ENCODE assay signal across 8 mouse cellular contexts in genomic region chr4:134749301-134750030, GRCm38 (mm10). TPM values are rescaled to one million over a fixed set of nuclear protein-coding genes. Genes with fewer than 3 reads are reported as not detected.
DNase-seq lines count a peak whose midpoint lies in the region; ATAC-seq lines count a peak whose summit lies in the region.

No protein-coding gene starts in this region.

- H3K9ac ChIP-seq in liver, embryonic 13.5 days: peak overlapping the region; percentile 12; the same call in 1 of the 2 replicates

- peak; percentile 52 for DNase-seq in cerebellum, adult 9-10 months
- peak; percentile 53 for DNase-seq in A20 (ENCODE audit: low read depth, low spot score)
- DNase-seq in liver, embryonic 13.5 days: peak; percentile 72
- no peak for DNase-seq in right cerebral cortex, postnatal 36 days (ENCODE audit: low spot score in 2 of 2)
- DNase-seq in urinary bladder, postnatal 25 days (ENCODE audit: low spot score): no peak
- no peak for DNase-seq in heart, adult 9 months (ENCODE audit: low spot score in 2 of 2)

- 46% methylated on average over 21 of the region's 21 CpGs for WGBS in liver, embryonic 13.5 days (ENCODE audit: insufficient replicate concordance)

- H3K36me3 ChIP-seq in liver, embryonic 13.5 days: peaks cover 89% of the 10 kb centered on the region

- peak overlapping the region; percentile 51 for H3K27ac ChIP-seq in liver, embryonic 13.5 days

- H3K4me1 ChIP-seq in liver, embryonic 13.5 days (replicated peaks): peaks cover 81% of the 10 kb centered on the region

- H3K9me3 ChIP-seq in liver, embryonic 13.5 days (replicated peaks): no peaks in the 10 kb centered on the region

- H3K4me3 ChIP-seq in liver, embryonic 13.5 days (replicated peaks): no peak overlapping the region

- ATAC-seq in cerebellum, adult (ENCODE audit: insufficient number of reproducible peaks, low FRiP score, low TSS enrichment): no peak
- ATAC-seq in common myeloid progenitor, adult 5-6 weeks (replicated peaks; ENCODE audit: low read depth, poor library complexity, severe bottlenecking): peak; percentile 46
- no peak for ATAC-seq in liver, embryonic 13.5 days (ENCODE audit: low read depth)

- H3K27me3 ChIP-seq in liver, embryonic 13.5 days: no peaks in the 10 kb centered on the region

- H3K4me2 ChIP-seq in liver, embryonic 13.5 days: no peak overlapping the region

RNA-seq across cellular contexts. Expression of gene Ldlrap1, which starts 18.4 kb away (rescaled TPM):
- 8.7 and 9.6 TPM in 2 replicates for total RNA-seq in common myeloid progenitor, adult 5-6 weeks (2017)
- 20.3 and 23.1 TPM in 2 replicates for polyA plus RNA-seq in liver, embryonic 13.5 days (2015; fragmentation: Nextera tagmentation; extraction: Ambion mirVana)

RNA-seq across cellular contexts. Expression of gene Man1c1, which starts 45.4 kb away (rescaled TPM):
- total RNA-seq in common myeloid progenitor, adult 5-6 weeks (2017): 1.2 and 1.6 TPM in 2 replicates
- polyA plus RNA-seq in liver, embryonic 13.5 days (2015; fragmentation: Nextera tagmentation; extraction: Ambion mirVana): 1.2 and 1.3 TPM in 2 replicates

Comparison
In these comparisons a context has a peak if more than half of its experiments do, and no peak if none do; other contexts are left out.
1. DNase-seq: peak in cerebellum, adult 9-10 months (single experiment), A20 (single experiment) and liver, embryonic 13.5 days (single experiment); none in right cerebral cortex, postnatal 36 days (0 of 2), urinary bladder, postnatal 25 days (single experiment) and heart, adult 9 months (0 of 2).